ENCODE assay signal across 25 mouse cellular contexts in genomic region chr13:67113287-67113686, GRCm38 (mm10). TPM values are rescaled to one million over a fixed set of nuclear protein-coding genes. Genes with fewer than 3 reads are reported as not detected.
DNase-seq lines count a peak whose midpoint lies in the region; ATAC-seq and TF ChIP-seq lines count a peak whose summit lies in the region.
"Had no signal": no experiment of that assay in that cellular context is flagged by ENCODE, and none has a peak within 500 bp of the region (broad histone marks: within the 10 kb centered on the region; RNA-seq: fewer than 3 reads in every experiment).

No protein-coding gene starts in this region.

- no peaks in the 10 kb centered on the region for H3K9me3 ChIP-seq in MEL (replicated peaks; ENCODE audit: insufficient read depth, low read length)
- H3K9me3 ChIP-seq in midbrain, embryonic 16.5 days (replicated peaks; ENCODE audit: control insufficient read depth, low read length, poor library complexity, severe bottlenecking), result no peaks in the 10 kb centered on the region
- H3K9me3 ChIP-seq: embryonic facial prominence, embryonic 13.5 days; embryonic facial prominence, embryonic 15.5 days; forebrain, embryonic 13.5 days; forebrain, embryonic 15.5 days; G1E had no signal

- peaks cover 0 to 2% of the 10 kb centered on the region in 2 experiments; a peak in 2 of 4 replicates for H3K4me1 ChIP-seq in MEL (ENCODE audit: control insufficient read depth in 1 of 2, insufficient read depth in 2 of 2, low read length in 2 of 2)
- no peaks in the 10 kb centered on the region for H3K4me1 ChIP-seq in midbrain, embryonic 16.5 days (ENCODE audit: control insufficient read depth, insufficient read depth, low read length)
- H3K4me1 ChIP-seq: embryonic facial prominence, embryonic 13.5 days; embryonic facial prominence, embryonic 15.5 days had no signal

- H3K4me3 ChIP-seq in MEL (ENCODE audit: control insufficient read depth in 1 of 2, insufficient read depth in 1 of 2, low read depth in 2 of 2, low read length in 2 of 2) (no peak overlapping the region), myocyte (no peak overlapping the region)
- H3K4me3 ChIP-seq in midbrain, embryonic 16.5 days (ENCODE audit: low read depth, low read length), result no peak overlapping the region
- H3K4me3 ChIP-seq: embryonic facial prominence, embryonic 13.5 days; embryonic facial prominence, embryonic 15.5 days; erythroblast, embryonic 14.5 days; forebrain, embryonic 13.5 days; forebrain, embryonic 15.5 days had no signal

- ATAC-seq in midbrain, embryonic 16.5 days, result no peak
- ATAC-seq: activated CD4-positive, CD25-positive, alpha-beta regulatory T cell, adult 4 months; CD4-positive, CD25-positive, alpha-beta regulatory T cell, adult 4 months; forebrain, embryonic 13.5 days; forebrain, embryonic 15.5 days; forebrain, postnatal 0 days; Patski had no signal

- H3K79me2 ChIP-seq in MEL (ENCODE audit: control insufficient read depth, insufficient read depth, low read length, poor library complexity), result peaks cover under 1% of the 10 kb centered on the region; the same call in 1 of the 2 replicates
- H3K79me2 ChIP-seq in myocyte (ENCODE audit: control insufficient read depth, insufficient read depth), result no peaks in the 10 kb centered on the region

- 89% methylated on average over 2 of the region's 2 CpGs for WGBS in midbrain, embryonic 16.5 days

- H3K36me3 ChIP-seq in MEL (ENCODE audit: control insufficient read depth in 1 of 2, insufficient read depth in 2 of 2, low read length in 2 of 2) (peaks cover 0 to 8% of the 10 kb centered on the region in 2 experiments; a peak in 2 of 4 replicates), myocyte (ENCODE audit: control insufficient read depth, insufficient read depth) (no peaks in the 10 kb centered on the region)
- H3K36me3 ChIP-seq in midbrain, embryonic 16.5 days (ENCODE audit: control insufficient read depth, insufficient read depth, low read length), result no peaks in the 10 kb centered on the region
- H3K36me3 ChIP-seq: embryonic facial prominence, embryonic 13.5 days; embryonic facial prominence, embryonic 15.5 days; forebrain, embryonic 15.5 days; G1E had no signal

- TF ChIP-seq POLR2A in MEL (IDR thresholded peaks at IDR 0.05; ENCODE audit: control insufficient read depth in 1 of 2, insufficient read depth in 1 of 2, low read depth in 1 of 2, low read length in 2 of 2, poor library complexity in 1 of 2), result no peak
- TF ChIP-seq POLR2A in myocyte (IDR thresholded peaks at IDR 0.05; ENCODE audit: insufficient read length, low read depth), result no peak

- peak; percentile 38 for DNase-seq in 416B (ENCODE audit: low read depth)
- peak; percentile 51 for DNase-seq in MEL (ENCODE audit: low read depth, low spot score)
- no peak for DNase-seq in gastrocnemius, postnatal 14 days
- no peak for DNase-seq in embryo, embryonic 9.5 days (ENCODE audit: extremely low spot score)
- DNase-seq: adrenal gland, adult 8-10 months; adrenal gland, postnatal 14 days; adrenal gland, postnatal 36 days; cerebellum, adult 11-12 months; cerebellum, adult 2 months; cerebellum, adult 9-10 months; cerebellum, postnatal 10 days; cerebellum, postnatal 25 days; forebrain, postnatal 0 days had no signal

- H3K27ac ChIP-seq in MEL (ENCODE audit: control insufficient read depth, low read depth, low read length), result no peak overlapping the region
- H3K27ac ChIP-seq in midbrain, embryonic 16.5 days (ENCODE audit: low read length), result no peak overlapping the region
- H3K27ac ChIP-seq: embryonic facial prominence, embryonic 13.5 days; embryonic facial prominence, embryonic 15.5 days; forebrain, embryonic 13.5 days; forebrain, embryonic 15.5 days had no signal

- no peak overlapping the region for H3K9ac ChIP-seq in MEL (ENCODE audit: control insufficient read depth, low read depth, low read length, poor library complexity, severe bottlenecking)
- H3K9ac ChIP-seq in midbrain, embryonic 16.5 days (ENCODE audit: low read depth, low read length), result no peak overlapping the region
- H3K9ac ChIP-seq: embryonic facial prominence, embryonic 13.5 days; embryonic facial prominence, embryonic 15.5 days; forebrain, embryonic 13.5 days; forebrain, embryonic 15.5 days; forebrain, postnatal 0 days had no signal

- no peak overlapping the region for H3ac ChIP-seq in myocyte (ENCODE audit: control insufficient read depth, insufficient read length)

- no peaks in the 10 kb centered on the region for H3K27me3 ChIP-seq in MEL (ENCODE audit: control insufficient read depth in 1 of 2, insufficient read depth in 2 of 2, low read length in 2 of 2)
- no peaks in the 10 kb centered on the region for H3K27me3 ChIP-seq in myocyte (ENCODE audit: control insufficient read depth, insufficient read depth, insufficient read length)
- no peaks in the 10 kb centered on the region for H3K27me3 ChIP-seq in midbrain, embryonic 16.5 days (ENCODE audit: control insufficient read depth, insufficient read depth, low read depth, low read length)
- H3K27me3 ChIP-seq: CH12.LX; embryonic facial prominence, embryonic 13.5 days; embryonic facial prominence, embryonic 15.5 days; forebrain, embryonic 13.5 days; forebrain, embryonic 15.5 days; Patski had no signal

- intact Hi-C loops in gastrocnemius, postnatal 14 days (cut with DNase I; ENCODE audit: low total_unique reads), result no loop called here

- no peak for TF ChIP-seq CTCF in MEL (IDR thresholded peaks at IDR 0.05 in 2 of 3, conservative IDR thresholded peaks at IDR 0.05 in 1 of 3; ENCODE audit: control insufficient read depth in 1 of 3, insufficient read depth in 1 of 3, low read depth in 2 of 3, low read length in 3 of 3, poor library complexity in 1 of 3, severe bottlenecking in 1 of 3)

- TF ChIP-seq RAD21 in MEL (IDR thresholded peaks at IDR 0.05; ENCODE audit: low read depth, low read length), result no peak

- no peak; a peak in 1 of 4 replicates for TF ChIP-seq EP300 in MEL (IDR thresholded peaks at IDR 0.05; ENCODE audit: low read depth in 1 of 2, low read length in 2 of 2)

- H3K4me2 ChIP-seq in myocyte (ENCODE audit: low read depth), result peak overlapping the region; percentile 26
- no peak overlapping the region for H3K4me2 ChIP-seq in midbrain, embryonic 16.5 days (ENCODE audit: low read length)
- H3K4me2 ChIP-seq: embryonic facial prominence, embryonic 13.5 days; embryonic facial prominence, embryonic 15.5 days; forebrain, embryonic 13.5 days; forebrain, embryonic 15.5 days had no signal

TF ChIP-seq in MEL, 35 proteins besides CTCF, POLR2A, EP300 and RAD21:
- TF ChIP-seq GABPA (IDR thresholded peaks at IDR 0.05; ENCODE audit: low read depth, low read length) (no peak), ETS1 (IDR thresholded peaks at IDR 0.05; ENCODE audit: low read depth, low read length) (peak; percentile 16; the same call in 1 of the 2 replicates), GATA1 (IDR thresholded peaks at IDR 0.05; ENCODE audit: low read depth, low read length) (peak; percentile 50)
TF ChIP-seq in MEL: peak in this region for 2.

TF ChIP-seq in myocyte, 11 proteins besides CTCF, POLR2A, EP300 and RAD21 (continues in another document):
- no peak for TF ChIP-seq REST (IDR thresholded peaks at IDR 0.05; ENCODE audit: insufficient read depth, insufficient read length)
- no peak for TF ChIP-seq MYOG (IDR thresholded peaks at IDR 0.05; ENCODE audit: control insufficient read depth in 1 of 3, insufficient read depth in 1 of 3, insufficient read length in 2 of 3, low read depth in 2 of 3)
- no peak for TF ChIP-seq CEBPB (IDR thresholded peaks at IDR 0.05; ENCODE audit: insufficient read depth, poor library complexity, severe bottlenecking)
- no peak for TF ChIP-seq MYOD1 (IDR thresholded peaks at IDR 0.05; ENCODE audit: control insufficient read depth in 1 of 3, insufficient read length in 2 of 3, low read depth in 2 of 3)
- no peak for TF ChIP-seq E2F4 (IDR thresholded peaks at IDR 0.05; ENCODE audit: insufficient read depth)
- TF ChIP-seq SRF (IDR thresholded peaks at IDR 0.05; ENCODE audit: control insufficient read depth, insufficient read length, low read depth), result no peak
- no peak for TF ChIP-seq TCF3 (IDR thresholded peaks at IDR 0.05; ENCODE audit: insufficient read length, low read depth)

RNA-seq across cellular contexts. Expression of gene Rslcan18, which starts 2.8 kb away (rescaled TPM):
- total RNA-seq in MEL (2012; rRNA removed), result 0.19 and 0.26 TPM in 2 replicates
- polyA plus RNA-seq in MEL (2012; ENCODE audit: insufficient read depth in 1 of 2, insufficient read length in 2 of 2, low read depth in 1 of 2, low replicate concordance in 2 of 2, missing spikeins in 1 of 2), result under 1 TPM in 1 of 2 experiments, not detected in 1; 0.11 TPM
- 0.19 TPM for polyA plus RNA-seq in myocyte (2012; fragmentation: generic; extraction: Trizol)
- total RNA-seq in gastrocnemius, postnatal 14 days (2021), result under 1 TPM; 0.29 to 0.53 TPM
- polyA plus RNA-seq in midbrain, embryonic 16.5 days (2015; fragmentation: Nextera tagmentation; extraction: Ambion mirVana), result not detected in 2 replicates
- total RNA-seq: forebrain, postnatal 0 days had no signal
- polyA plus RNA-seq: erythroblast, embryonic 14.5 days had no signal

RNA-seq across cellular contexts. Expression of gene Gm28557, which starts 4.9 kb away (rescaled TPM):
- 2.2 and 2.9 TPM in 2 replicates for total RNA-seq in MEL (2012; rRNA removed)
- polyA plus RNA-seq in MEL (2012; ENCODE audit: insufficient read depth in 1 of 2, insufficient read length in 2 of 2, low read depth in 1 of 2, low replicate concordance in 2 of 2, missing spikeins in 1 of 2) (1 to 10 TPM in 1 of 2 experiments, not detected in 1; 2.1 TPM), myocyte (2012; fragmentation: generic; extraction: Trizol) (0.94 TPM)
- 1 to 10 TPM in 1 of 2 experiments, under 1 TPM in 1; 0.98 to 1.8 TPM for total RNA-seq in gastrocnemius, postnatal 14 days (2021)
- polyA plus RNA-seq in midbrain, embryonic 16.5 days (2015; fragmentation: Nextera tagmentation; extraction: Ambion mirVana), result 0.95 and 1.5 TPM in 2 replicates

RNA-seq across cellular contexts. Expression of gene Zfp759, which starts 8.2 kb away (rescaled TPM):
- 1.5 and 2.3 TPM in 2 replicates for total RNA-seq in MEL (2012; rRNA removed)
- 1 to 10 TPM in 1 of 2 experiments, not detected in 1; 1.5 TPM for polyA plus RNA-seq in MEL (2012; ENCODE audit: insufficient read depth in 1 of 2, insufficient read length in 2 of 2, low read depth in 1 of 2, low replicate concordance in 2 of 2, missing spikeins in 1 of 2)
- 0.59 TPM for polyA plus RNA-seq in myocyte (2012; fragmentation: generic; extraction: Trizol)
- 1 to 10 TPM; 3.2 to 3.3 TPM for total RNA-seq in gastrocnemius, postnatal 14 days (2021)
- 4.5 and 4.9 TPM in 2 replicates for polyA plus RNA-seq in midbrain, embryonic 16.5 days (2015; fragmentation: Nextera tagmentation; extraction: Ambion mirVana)
- polyA plus RNA-seq: erythroblast, embryonic 14.5 days had no signal

RNA-seq across cellular contexts. Expression of gene Zfp708, which starts 15.5 kb away (rescaled TPM):
- total RNA-seq in MEL (2012; rRNA removed), result 0.81 and 1.0 TPM in 2 replicates
- polyA plus RNA-seq in MEL (2012; ENCODE audit: insufficient read depth in 1 of 2, insufficient read length in 2 of 2, low read depth in 1 of 2, low replicate concordance in 2 of 2, missing spikeins in 1 of 2), result under 1 TPM in 1 of 2 experiments, not detected in 1; 0.39 TPM
- polyA plus RNA-seq in myocyte (2012; fragmentation: generic; extraction: Trizol), result 0.11 TPM
- total RNA-seq in gastrocnemius, postnatal 14 days (2021), result under 1 TPM; 0.90 to 0.95 TPM
- polyA plus RNA-seq in midbrain, embryonic 16.5 days (2015; fragmentation: Nextera tagmentation; extraction: Ambion mirVana), result 9.9 and 10.8 TPM in 2 replicates
- polyA plus RNA-seq: erythroblast, embryonic 14.5 days had no signal

RNA-seq across cellular contexts. Expression of gene Zfp712, which starts 52.3 kb away (rescaled TPM):
- total RNA-seq in MEL (2012; rRNA removed), result 0.69 and 0.85 TPM in 2 replicates
- polyA plus RNA-seq in MEL (2012; ENCODE audit: insufficient read depth in 1 of 2, insufficient read length in 2 of 2, low read depth in 1 of 2, low replicate concordance in 2 of 2, missing spikeins in 1 of 2) (under 1 TPM in 1 of 2 experiments, not detected in 1; 0.47 TPM), myocyte (2012; fragmentation: generic; extraction: Trizol) (0.19 TPM)
- total RNA-seq in gastrocnemius, postnatal 14 days (2021), result 1 to 10 TPM in 1 of 2 experiments, under 1 TPM in 1; 0.92 to 1.1 TPM
- 7.8 and 7.9 TPM in 2 replicates for polyA plus RNA-seq in midbrain, embryonic 16.5 days (2015; fragmentation: Nextera tagmentation; extraction: Ambion mirVana)
- polyA plus RNA-seq: erythroblast, embryonic 14.5 days had no signal

Comparison
In these comparisons a context has a peak if more than half of its experiments do, and no peak if none do; other contexts are left out.
1. DNase-seq: peak in 416B (single experiment) and MEL (single experiment); none in gastrocnemius, postnatal 14 days (single experiment) and embryo, embryonic 9.5 days (single experiment).